Mouse (Mus musculus): ENCODE results near the gene Vsig2.

GRCm38 (mm10) chr9:37540226-37540625 is 1.2 kb downstream of the Vsig2 start:
- TF ChIP-seq TAL1 (IDR thresholded peaks at IDR 0.05; ENCODE audit: low read length) (no peak), GATA1 (IDR thresholded peaks at IDR 0.05; ENCODE audit: low read length) (no peak)
